Mouse (Mus musculus) neural tube, embryonic 11.5 days (tissue): ENCODE data around the gene Baiap2l1. TPM values are rescaled to one million over a fixed set of nuclear protein-coding genes. Genes with fewer than 3 reads are reported as not detected.
"Not testable (repeated sequence)": the region's sequence is repeated elsewhere in the genome, so short reads cannot be mapped to it uniquely, and the experiment has no call there.

ENCODE experiments used
- ATAC-seq: fragments of 200-750 bp; cut with Nextera tagmentation; 2 replicates; pipeline ENCODE4 v1.8.0; 2017; ENCODE audit warnings: moderate number of reproducible peaks, mild to moderate bottlenecking, moderate TSS enrichment, moderate library complexity; ENCODE audit not compliant: insufficient read depth, low FRiP score, low TSS enrichment
- DNase-seq: peaks from one replicate; pipeline ENCODE4 v3.0.0-alpha.2; 2015; ENCODE audit warnings: low spot score
- H3K27ac ChIP-seq: fragments of 300-500 bp; sonication (generic); 2 replicates; pipeline ENCODE4 v1.5.1; 2014; ENCODE audit warnings: low read depth, mild to moderate bottlenecking, low read length
- H3K27me3 ChIP-seq: fragments of 300-500 bp; sonication (generic); 2 replicates; pipeline ENCODE4 v1.6.1; 2014; ENCODE audit warnings: mild to moderate bottlenecking, low read length, mixed read lengths; ENCODE audit not compliant: control insufficient read depth, insufficient read depth
- H3K36me3 ChIP-seq: fragments of 300-500 bp; sonication (generic); 2 replicates; pipeline ENCODE4 v1.6.1; 2014; ENCODE audit warnings: mild to moderate bottlenecking, low read length, moderate library complexity, mixed read lengths; ENCODE audit not compliant: control insufficient read depth, insufficient read depth
- H3K4me1 ChIP-seq: fragments of 300-500 bp; sonication (generic); 2 replicates; pipeline ENCODE4 v1.6.1; 2014; ENCODE audit warnings: low read length, mixed read lengths; ENCODE audit not compliant: control insufficient read depth, insufficient read depth
- H3K4me2 ChIP-seq: fragments of 300-500 bp; sonication (generic); 2 replicates; pipeline ENCODE4 v1.6.1; 2014; ENCODE audit warnings: low read depth, mild to moderate bottlenecking, moderate library complexity
- H3K4me3 ChIP-seq: fragments of 300-500 bp; sonication (generic); 2 replicates; pipeline ENCODE4 v1.5.1; 2014; ENCODE audit warnings: low read depth, low read length
- H3K9ac ChIP-seq: fragments of 300-500 bp; sonication (generic); 2 replicates; pipeline ENCODE4 v1.6.1; 2014; ENCODE audit warnings: mild to moderate bottlenecking, low read length
- H3K9me3 ChIP-seq: fragments of 300-500 bp; sonication (generic); 2 replicates; pipeline ENCODE4 v1.6.1; 2016; ENCODE audit warnings: low read length; ENCODE audit not compliant: control insufficient read depth
- WGBS: fragments of 180-500 bp; shearing (Covaris S2); extraction: QIAGEN DNeasy Blood & Tissue Kit; methylation state at CpG from one replicate; pipeline ENCODE4 v1.1.7; 2014; 5-methylcytosine and 5-hydroxymethylcytosine counted together
- polyA plus RNA-seq: library from polyadenylated mRNA; unstranded; fragments of >200 nt; fragmentation: Nextera tagmentation; extraction: Ambion mirVana; gene quantifications from 2 replicates; pipeline ENCODE4 v1.2.1, GENCODE M21; 2014

The Baiap2l1 gene
- polyA plus RNA-seq, 1 experiment from 2014 or later, result 2.9 TPM

GRCm38 (mm10) chr5:144358592-144358917, 643 bp upstream of the Baiap2l1 start:
- no peak overlapping the region for H3K27ac ChIP-seq
- ATAC-seq, result no peak; the same call in 1 of the 2 replicates
- no peak overlapping the region for H3K9ac ChIP-seq

GRCm38 (mm10) chr5:144357551-144357880, 396 bp downstream of the Baiap2l1 start:
- peaks cover 9% of the 10 kb centered on the region for H3K27me3 ChIP-seq
- peaks cover 2% of the 10 kb centered on the region; the same call in 1 of the 2 replicates for H3K4me1 ChIP-seq
- no peaks in the 10 kb centered on the region for H3K9me3 ChIP-seq
- no peaks in the 10 kb centered on the region for H3K36me3 ChIP-seq
- WGBS, result 0% methylated on average over 27 of the region's 27 CpGs
- H3K4me2 ChIP-seq, result peak overlapping the region; percentile 91
- peak overlapping the region; percentile 53 for H3K4me3 ChIP-seq
- H3K27ac ChIP-seq, result no peak overlapping the region
- H3K9ac ChIP-seq, result peak overlapping the region; percentile 20
- no peak for DNase-seq
- ATAC-seq, result no peak

More at GRCm38 (mm10) chr5:144358592-144358917, 643 bp upstream of the Baiap2l1 start:
- no peak for DNase-seq
- Histone ChIP-seq H3K9me3 (no peaks in the 10 kb centered on the region), H3K4me1 (peaks cover 2% of the 10 kb centered on the region; the same call in 1 of the 2 replicates), H3K36me3 (no peaks in the 10 kb centered on the region), H3K4me3 (peak overlapping the region; percentile 53), H3K27me3 (peaks cover 9% of the 10 kb centered on the region), H3K4me2 (peak overlapping the region; percentile 91)
- WGBS, result 7% methylated on average over 10 of the region's 10 CpGs

GRCm38 (mm10) chr5:144356776-144357455, 996 bp downstream of the Baiap2l1 start:
- ATAC-seq (no peak), DNase-seq (no peak)
- no peaks in the 10 kb centered on the region for H3K36me3 ChIP-seq
- no peak overlapping the region for H3K27ac ChIP-seq
- WGBS, result 10% methylated on average over 17 of the region's 17 CpGs
- no peaks in the 10 kb centered on the region for H3K9me3 ChIP-seq
- peak overlapping the region; percentile 91 for H3K4me2 ChIP-seq
- H3K4me1 ChIP-seq, result peaks cover 2% of the 10 kb centered on the region; the same call in 1 of the 2 replicates
- peak overlapping the region; percentile 53 for H3K4me3 ChIP-seq
- H3K9ac ChIP-seq, result peak overlapping the region; percentile 20
- peaks cover 9% of the 10 kb centered on the region for H3K27me3 ChIP-seq

GRCm38 (mm10) chr5:144352250-144353047, 5.5 kb downstream of the Baiap2l1 start:
- H3K4me1 ChIP-seq, result peaks cover 2% of the 10 kb centered on the region; the same call in 1 of the 2 replicates
- H3K27ac ChIP-seq, result no peak overlapping the region
- no peak overlapping the region for H3K4me3 ChIP-seq
- WGBS, result 88% methylated on average over 9 of the region's 9 CpGs
- H3K9me3 ChIP-seq, result no peaks in the 10 kb centered on the region
- no peaks in the 10 kb centered on the region for H3K36me3 ChIP-seq
- DNase-seq, result no peak
- no peak for ATAC-seq
- peaks cover 5% of the 10 kb centered on the region for H3K27me3 ChIP-seq
- no peak overlapping the region for H3K9ac ChIP-seq
- no peak overlapping the region for H3K4me2 ChIP-seq

- no peaks in the 10 kb centered on the region for H3K4me1 ChIP-seq
- no peak for ATAC-seq
- no peak overlapping the region for H3K27ac ChIP-seq
- DNase-seq, result no peak
- H3K27me3 ChIP-seq, result no peaks in the 10 kb centered on the region
- H3K9me3 ChIP-seq, result no peaks in the 10 kb centered on the region
- H3K4me2 ChIP-seq, result no peak overlapping the region
- H3K9ac ChIP-seq, result no peak overlapping the region
- WGBS, result 7% methylated on average over 8 of the region's 8 CpGs
- no peaks in the 10 kb centered on the region for H3K36me3 ChIP-seq
- H3K4me3 ChIP-seq, result no peak overlapping the region
Observed at GRCm38 (mm10) chr5:144351185-144351584, 6.7 kb downstream of the Baiap2l1 start.

GRCm38 (mm10) chr5:144344592-144344991, 13.3 kb downstream of the Baiap2l1 start:
- H3K9me3 ChIP-seq, result no peaks in the 10 kb centered on the region
- WGBS, result 94% methylated on average over 6 of the region's 6 CpGs
- ATAC-seq (no peak), DNase-seq (no peak)
- H3K4me3 ChIP-seq, result no peak overlapping the region
- no peaks in the 10 kb centered on the region for H3K4me1 ChIP-seq
- no peak overlapping the region for H3K4me2 ChIP-seq
- H3K36me3 ChIP-seq, result no peaks in the 10 kb centered on the region
- no peak overlapping the region for H3K27ac ChIP-seq
- no peaks in the 10 kb centered on the region for H3K27me3 ChIP-seq
- no peak overlapping the region for H3K9ac ChIP-seq

GRCm38 (mm10) chr5:144341085-144341484, 16.8 kb downstream of the Baiap2l1 start:
- H3K4me1 ChIP-seq, result no peaks in the 10 kb centered on the region
- no peak for ATAC-seq
- no peak overlapping the region for H3K9ac ChIP-seq
- no peaks in the 10 kb centered on the region for H3K36me3 ChIP-seq
- no peak overlapping the region for H3K4me3 ChIP-seq
- no peak overlapping the region for H3K27ac ChIP-seq
- H3K9me3 ChIP-seq, result no peaks in the 10 kb centered on the region
- no peaks in the 10 kb centered on the region for H3K27me3 ChIP-seq
- no peak for DNase-seq
- 77% methylated on average over 1 of the region's 1 CpGs for WGBS
- H3K4me2 ChIP-seq, result no peak overlapping the region

GRCm38 (mm10) chr5:144338787-144339186, 19.1 kb downstream of the Baiap2l1 start:
- H3K36me3 ChIP-seq, result no peaks in the 10 kb centered on the region
- no peaks in the 10 kb centered on the region for H3K27me3 ChIP-seq
- H3K4me3 ChIP-seq, result no peak overlapping the region
- ATAC-seq, result no peak
- no peak for DNase-seq
- no peaks in the 10 kb centered on the region for H3K4me1 ChIP-seq
- H3K4me2 ChIP-seq, result no peak overlapping the region
- no peak overlapping the region for H3K27ac ChIP-seq
- WGBS, result 40% methylated on average over 1 of the region's 1 CpGs
- H3K9me3 ChIP-seq, result no peaks in the 10 kb centered on the region
- no peak overlapping the region for H3K9ac ChIP-seq

GRCm38 (mm10) chr5:144335357-144335756, 22.6 kb downstream of the Baiap2l1 start:
- not testable (repeated sequence) for H3K4me2 ChIP-seq, H3K27me3 ChIP-seq, H3K4me3 ChIP-seq, H3K36me3 ChIP-seq, H3K9ac ChIP-seq, H3K9me3 ChIP-seq, H3K27ac ChIP-seq, DNase-seq, ATAC-seq, H3K4me1 ChIP-seq
- 85% methylated on average over 6 of the region's 6 CpGs for WGBS
